Mouse (Mus musculus): Measurements from ENCODE around the gene Thoc3. TPM values are rescaled to one million over a fixed set of nuclear protein-coding genes. Genes with fewer than 3 reads are reported as not detected.

The Thoc3 gene
- total RNA-seq, 1 experiment from 2014 or later = 46.4 TPM

Other genes starting within 250 kb of the Thoc3 start
- gene Cplx2, start 97.5 kb downstream of the Thoc3 start, total RNA-seq (2017) = 1.4 and 2.1 TPM in 2 replicates
- gene Simc1, start 34.9 kb upstream of the Thoc3 start, total RNA-seq (2017) = 9.1 and 12.7 TPM in 2 replicates
- 16.2 and 28.2 TPM in 2 replicates for gene 4833439L19Rik, start 96.6 kb upstream of the Thoc3 start, total RNA-seq (2017)
- 7.9 and 13.7 TPM in 2 replicates for gene Arl10, start 106.2 kb upstream of the Thoc3 start, total RNA-seq (2017)
- gene Nop16, start 121.2 kb upstream of the Thoc3 start, total RNA-seq (2017) = 51.0 and 70.5 TPM in 2 replicates
- gene Higd2a, start 121.4 kb upstream of the Thoc3 start, total RNA-seq (2017) = 45.8 and 52.8 TPM in 2 replicates
- gene Cltb, start 142.5 kb upstream of the Thoc3 start, total RNA-seq (2017) = 13.4 and 23.5 TPM in 2 replicates
- gene Faf2, start 152.9 kb upstream of the Thoc3 start, total RNA-seq (2017) = 35.5 and 63.5 TPM in 2 replicates
- 25.4 and 27.6 TPM in 2 replicates for gene Rnf44, start 225.1 kb upstream of the Thoc3 start, total RNA-seq (2017)
- gene Cdhr2, start 232.6 kb upstream of the Thoc3 start, total RNA-seq (2017) = not detected in 2 replicates